Mouse (Mus musculus): ENCODE measurements at regions not wholly inside any gene's neighbourhood (a gene's known extent, or its start where the extent isn't known, plus 50 kb on each side); places are given as distances from the start of the nearest gene placed in this dataset.
A peak's percentile ranks its signal among the peaks of the same experiment; 100 is the strongest.
"Not testable (repeated sequence)": the region's sequence is repeated elsewhere in the genome, so short reads cannot be mapped to it uniquely, and the experiment has no call there.

- H3K36me3 ChIP-seq = no peaks in the 10 kb centered on the region
- H3K4me2 ChIP-seq (replicated peaks) = peak overlapping the region; percentile 60
- H3K4me1 ChIP-seq = peaks cover 10% of the 10 kb centered on the region; the same call in 1 of the 2 replicates
- no peaks in the 10 kb centered on the region for H3K9me3 ChIP-seq
- H3K4me3 ChIP-seq = 0 out of 2 replicates have a peak overlapping the region, but pooled peaks have one; percentile 20
- WGBS = 3% methylated on average over 15 of the region's 15 CpGs
- no peak for ATAC-seq (ENCODE audit: low FRiP score, low read depth)
- H3K27ac ChIP-seq = no peak overlapping the region
- no peaks in the 10 kb centered on the region for H3K27me3 ChIP-seq (replicated peaks)
- H3K9ac ChIP-seq = no peak overlapping the region
These were observed 63.8 kb upstream of the Srsf6 start for GRCm38 (mm10) chr2:162867516-162868029.

GRCm38 (mm10) chr2:162866613-162867314 lies 64.6 kb upstream of the Srsf6 start:
- Histone ChIP-seq H3K9me3 (no peaks in the 10 kb centered on the region), H3K4me3 (0 out of 2 replicates have a peak overlapping the region, but pooled peaks have one; percentile 20), H3K9ac (no peak overlapping the region), H3K4me2 (replicated peaks) (peak overlapping the region; percentile 60), H3K27ac (no peak overlapping the region), H3K27me3 (replicated peaks) (no peaks in the 10 kb centered on the region), H3K36me3 (no peaks in the 10 kb centered on the region), H3K4me1 (peaks cover 10% of the 10 kb centered on the region; the same call in 1 of the 2 replicates)
- 10% methylated on average over 11 of the region's 11 CpGs for WGBS
- ATAC-seq (ENCODE audit: low FRiP score, low read depth) = no peak

- Histone ChIP-seq H3K27me3 (replicated peaks) (no peaks in the 10 kb centered on the region), H3K9ac (no peak overlapping the region), H3K4me2 (replicated peaks) (no peak overlapping the region), H3K27ac (no peak overlapping the region), H3K4me3 (no peak overlapping the region), H3K36me3 (no peaks in the 10 kb centered on the region), H3K4me1 (peaks cover 10% of the 10 kb centered on the region; the same call in 1 of the 2 replicates), H3K9me3 (no peaks in the 10 kb centered on the region)
- no peak for ATAC-seq (ENCODE audit: low FRiP score, low read depth)
- WGBS = 74% methylated on average over 1 of the region's 1 CpGs
These were observed 66.8 kb upstream of the Srsf6 start for GRCm38 (mm10) chr2:162864571-162864970.

DNA sequence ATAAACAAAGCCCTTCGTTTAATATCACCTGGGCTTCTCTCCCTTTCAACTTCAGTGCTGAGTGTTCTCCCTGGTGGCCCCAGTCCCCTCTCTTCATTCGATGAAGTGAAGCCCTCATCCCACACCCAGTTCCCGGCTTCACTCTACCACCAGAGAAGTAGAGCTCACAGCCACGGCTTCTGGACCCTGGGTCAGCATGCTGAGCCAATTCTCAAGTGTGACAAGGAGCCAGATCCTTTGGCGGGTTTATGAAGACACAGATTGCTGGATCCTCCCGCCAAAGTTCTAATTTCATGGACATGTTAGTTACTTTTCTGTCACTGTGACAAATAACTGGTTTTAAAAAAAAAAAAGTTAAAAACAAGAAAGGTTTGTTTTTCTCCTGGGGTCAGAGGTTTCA lies 76.7 kb upstream of the Srsf6 start:
- Histone ChIP-seq H3K9ac (no peak overlapping the region), H3K4me3 (no peak overlapping the region), H3K27me3 (replicated peaks) (no peaks in the 10 kb centered on the region), H3K4me2 (replicated peaks) (no peak overlapping the region), H3K4me1 (no peaks in the 10 kb centered on the region), H3K9me3 (no peaks in the 10 kb centered on the region), H3K27ac (no peak overlapping the region), H3K36me3 (no peaks in the 10 kb centered on the region)
- no peak for ATAC-seq (ENCODE audit: low FRiP score, low read depth)
- 84% methylated on average over 6 of the region's 6 CpGs for WGBS

GRCm38 (mm10) chr2:162853576-162853975 lies 77.8 kb upstream of the Srsf6 start:
- Histone ChIP-seq H3K27me3 (replicated peaks) (no peaks in the 10 kb centered on the region), H3K9ac (no peak overlapping the region), H3K4me1 (no peaks in the 10 kb centered on the region), H3K9me3 (no peaks in the 10 kb centered on the region), H3K4me3 (no peak overlapping the region), H3K4me2 (replicated peaks) (no peak overlapping the region), H3K36me3 (no peaks in the 10 kb centered on the region), H3K27ac (no peak overlapping the region)
- ATAC-seq (ENCODE audit: low FRiP score, low read depth) = no peak
- WGBS = 82% methylated on average over 7 of the region's 7 CpGs

- 91% methylated on average over 9 of the region's 9 CpGs for WGBS
- H3K4me2 ChIP-seq (replicated peaks); H3K4me1 ChIP-seq; H3K27me3 ChIP-seq (replicated peaks); H3K27ac ChIP-seq; H3K36me3 ChIP-seq; H3K9ac ChIP-seq; ATAC-seq (ENCODE audit: low FRiP score, low read depth); H3K9me3 ChIP-seq; H3K4me3 ChIP-seq: not testable (repeated sequence)
These were observed 89.6 kb upstream of the Srsf6 start for GRCm38 (mm10) chr2:162841761-162842160.

GRCm38 (mm10) chr2:162837776-162838175 lies 93.6 kb upstream of the Srsf6 start:
- Histone ChIP-seq H3K27ac (no peak overlapping the region), H3K4me1 (no peaks in the 10 kb centered on the region), H3K36me3 (no peaks in the 10 kb centered on the region), H3K9me3 (no peaks in the 10 kb centered on the region), H3K27me3 (replicated peaks) (no peaks in the 10 kb centered on the region), H3K4me2 (replicated peaks) (no peak overlapping the region), H3K9ac (no peak overlapping the region), H3K4me3 (no peak overlapping the region)
- no peak for ATAC-seq (ENCODE audit: low FRiP score, low read depth)
- 69% methylated on average over 2 of the region's 2 CpGs for WGBS

DNA sequence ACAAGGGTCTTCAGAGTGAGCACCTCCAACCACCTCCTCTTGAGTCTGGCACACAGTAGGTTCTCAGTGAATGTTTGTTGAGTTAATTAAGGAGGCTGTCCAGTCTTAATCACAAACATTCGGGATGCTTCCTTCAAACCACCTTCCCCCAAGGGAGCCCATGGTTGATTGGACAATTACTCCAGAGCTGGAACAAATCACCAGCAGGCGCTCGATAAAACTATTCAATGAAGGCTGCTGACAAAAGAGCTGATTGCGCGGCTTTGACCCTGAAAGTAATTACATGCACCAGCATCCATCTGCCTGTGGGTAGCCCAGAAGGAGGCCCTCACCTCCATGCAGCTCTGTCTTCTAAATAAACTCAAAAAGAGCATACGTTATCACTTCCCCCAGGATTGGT lies 97.6 kb upstream of the Srsf6 start:
- no peak for ATAC-seq (ENCODE audit: low FRiP score, low read depth)
- Histone ChIP-seq H3K27ac (no peak overlapping the region), H3K4me3 (no peak overlapping the region), H3K4me2 (replicated peaks) (no peak overlapping the region), H3K27me3 (replicated peaks) (no peaks in the 10 kb centered on the region), H3K9ac (no peak overlapping the region), H3K36me3 (no peaks in the 10 kb centered on the region), H3K4me1 (no peaks in the 10 kb centered on the region), H3K9me3 (no peaks in the 10 kb centered on the region)
- WGBS = 45% methylated on average over 6 of the region's 6 CpGs

- Histone ChIP-seq H3K4me1 (peaks cover 4% of the 10 kb centered on the region; the same call in 1 of the 2 replicates), H3K27ac (no peak overlapping the region), H3K4me2 (replicated peaks) (no peak overlapping the region), H3K9ac (no peak overlapping the region), H3K36me3 (no peaks in the 10 kb centered on the region), H3K27me3 (replicated peaks) (no peaks in the 10 kb centered on the region), H3K4me3 (no peak overlapping the region), H3K9me3 (no peaks in the 10 kb centered on the region)
- no peak for ATAC-seq (ENCODE audit: low FRiP score, low read depth)
- WGBS = 91% methylated on average over 4 of the region's 4 CpGs
These were observed 112.5 kb upstream of the Srsf6 start for GRCm38 (mm10) chr2:162818787-162819186.

DNA sequence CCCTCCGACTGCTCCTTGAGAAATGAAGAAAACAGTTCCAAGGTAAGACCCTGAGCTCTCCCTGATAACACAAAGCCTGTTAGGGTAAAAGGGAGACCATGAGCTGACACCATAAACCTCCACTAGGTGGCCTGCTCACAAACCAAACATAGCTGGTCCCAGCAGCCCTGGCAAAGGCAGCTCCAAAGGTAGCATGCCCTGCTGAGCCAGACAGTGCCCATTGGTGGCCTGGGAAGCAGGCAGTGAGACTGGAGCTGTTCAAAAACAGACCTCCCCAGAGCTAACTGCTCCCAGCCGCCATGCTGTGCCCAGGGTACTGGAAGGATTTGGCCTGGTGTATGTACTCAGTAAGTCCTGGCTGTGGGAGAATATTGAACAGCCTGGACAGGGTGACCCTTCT lies 117.1 kb upstream of the Srsf6 start:
- Histone ChIP-seq H3K27me3 (replicated peaks) (no peaks in the 10 kb centered on the region), H3K9me3 (no peaks in the 10 kb centered on the region), H3K36me3 (no peaks in the 10 kb centered on the region), H3K27ac (no peak overlapping the region), H3K4me1 (no peaks in the 10 kb centered on the region), H3K9ac (no peak overlapping the region), H3K4me2 (replicated peaks) (no peak overlapping the region), H3K4me3 (no peak overlapping the region)
- 53% methylated on average over 2 of the region's 2 CpGs for WGBS
- ATAC-seq (ENCODE audit: low FRiP score, low read depth) = no peak

- WGBS = 85% methylated on average over 10 of the region's 10 CpGs
- Histone ChIP-seq H3K4me1 (no peaks in the 10 kb centered on the region), H3K4me3 (no peak overlapping the region), H3K36me3 (no peaks in the 10 kb centered on the region), H3K9me3 (no peaks in the 10 kb centered on the region; the same call in 1 of the 2 replicates), H3K27me3 (replicated peaks) (no peaks in the 10 kb centered on the region), H3K4me2 (replicated peaks) (no peak overlapping the region), H3K27ac (no peak overlapping the region), H3K9ac (no peak overlapping the region)
- ATAC-seq (ENCODE audit: low FRiP score, low read depth) = no peak
These were observed 123.6 kb upstream of the Srsf6 start for GRCm38 (mm10) chr2:162807747-162808146.

- H3K9me3 ChIP-seq = no peaks in the 10 kb centered on the region
- H3K27ac ChIP-seq = no peak overlapping the region
- no peak overlapping the region for H3K9ac ChIP-seq
- H3K4me1 ChIP-seq = no peaks in the 10 kb centered on the region
- 75% methylated on average over 4 of the region's 4 CpGs for WGBS
- no peak overlapping the region for H3K4me2 ChIP-seq (replicated peaks)
- H3K4me3 ChIP-seq = no peak overlapping the region
- no peaks in the 10 kb centered on the region for H3K36me3 ChIP-seq
- ATAC-seq (ENCODE audit: low FRiP score, low read depth) = no peak
- no peaks in the 10 kb centered on the region for H3K27me3 ChIP-seq (replicated peaks)
These were observed 134.8 kb upstream of the Srsf6 start for GRCm38 (mm10) chr2:162796528-162796927.

DNA sequence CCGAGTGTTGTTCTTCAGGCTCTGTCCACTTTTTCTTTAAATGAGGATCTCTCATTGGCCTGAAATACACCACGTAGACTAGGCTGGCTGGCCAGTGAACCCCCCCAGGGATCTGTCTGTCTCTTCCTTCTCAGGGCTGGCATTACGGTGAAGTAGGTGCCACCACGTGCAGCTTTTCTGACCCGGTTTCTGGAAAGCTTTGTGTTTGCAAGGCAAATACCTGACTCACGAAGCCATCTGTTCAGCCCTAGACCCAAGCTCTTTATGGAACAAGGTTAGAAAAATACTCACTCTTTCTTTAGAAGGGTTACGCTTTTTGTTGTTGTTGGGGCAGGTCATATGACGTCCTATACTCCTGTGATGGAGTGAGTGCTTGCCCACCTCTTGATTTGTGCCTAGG lies 133.3 kb upstream of the Ptprt start:
- no peaks in the 10 kb centered on the region for H3K36me3 ChIP-seq
- WGBS = 91% methylated on average over 8 of the region's 8 CpGs
- no peak overlapping the region for H3K4me3 ChIP-seq
- H3K4me2 ChIP-seq (replicated peaks) = no peak overlapping the region
- ATAC-seq (ENCODE audit: low FRiP score, low read depth) = no peak
- H3K4me1 ChIP-seq = no peaks in the 10 kb centered on the region
- H3K27ac ChIP-seq = no peak overlapping the region
- H3K9ac ChIP-seq = no peak overlapping the region
- no peaks in the 10 kb centered on the region for H3K9me3 ChIP-seq
- no peaks in the 10 kb centered on the region for H3K27me3 ChIP-seq (replicated peaks)

Data from neural tube, embryonic 12.5 days (tissue).